Mouse (Mus musculus) neural tube, embryonic 15.5 days (tissue): ENCODE measurements at regions not wholly inside any gene's neighbourhood (a gene's known extent, or its start where the extent isn't known, plus 50 kb on each side); places are given as distances from the start of the nearest gene placed in this dataset.

Source experiments
- ATAC-seq: fragments of 200-750 bp; cut with Nextera tagmentation; 2 replicates; pipeline ENCODE4 v1.8.0; 2017; ENCODE audit warnings: mild to moderate bottlenecking, moderate TSS enrichment, moderate library complexity; ENCODE audit not compliant: low FRiP score
- H3K27ac ChIP-seq: fragments of 300-500 bp; sonication (generic); replicated peaks from 2 replicates; pipeline ENCODE4 v1.5.1; 2015; ENCODE audit warnings: mild to moderate bottlenecking, inconsistent platforms
- H3K27me3 ChIP-seq: fragments of 300-500 bp; sonication (generic); replicated peaks from 2 replicates; pipeline ENCODE4 v1.6.1; 2015; ENCODE audit warnings: inconsistent platforms
- H3K36me3 ChIP-seq: fragments of 300-500 bp; sonication (generic); 2 replicates; pipeline ENCODE4 v1.6.1; 2015; ENCODE audit warnings: inconsistent platforms
- H3K4me1 ChIP-seq: fragments of 300-500 bp; sonication (generic); 2 replicates; pipeline ENCODE4 v1.6.1; 2015; ENCODE audit warnings: inconsistent platforms
- H3K4me2 ChIP-seq: fragments of 300-500 bp; sonication (generic); 2 replicates; pipeline ENCODE4 v1.6.1; 2015; ENCODE audit warnings: inconsistent platforms, mild to moderate bottlenecking, moderate library complexity
- H3K4me3 ChIP-seq: fragments of 300-500 bp; sonication (generic); replicated peaks from 2 replicates; pipeline ENCODE4 v1.5.1; 2015; ENCODE audit warnings: mild to moderate bottlenecking, inconsistent platforms
- H3K9ac ChIP-seq: fragments of 300-500 bp; sonication (generic); replicated peaks from 2 replicates; pipeline ENCODE4 v1.6.1; 2015; ENCODE audit warnings: mild to moderate bottlenecking, inconsistent platforms
- H3K9me3 ChIP-seq: fragments of 300-500 bp; sonication (generic); replicated peaks from 2 replicates; pipeline ENCODE4 v1.6.1; 2016; ENCODE audit warnings: inconsistent platforms
- WGBS: fragments of 180-500 bp; shearing (Covaris S2); methylation state at CpG from one replicate; pipeline ENCODE4 v1.1.7; 2015; ENCODE audit warnings: mixed read lengths; 5-methylcytosine and 5-hydroxymethylcytosine counted together

GRCm38 (mm10) chr1:50547794-50548193 is 352.7 kb upstream of the Tmeff2 start:
- no peaks in the 10 kb centered on the region for H3K27me3 ChIP-seq
- no peaks in the 10 kb centered on the region for H3K36me3 ChIP-seq
- ATAC-seq, result peak; percentile 53; the same call in 1 of the 2 replicates
- no peak overlapping the region for H3K9ac ChIP-seq
- WGBS, result 77% methylated on average over 2 of the region's 2 CpGs
- H3K27ac ChIP-seq, result no peak overlapping the region
- no peaks in the 10 kb centered on the region for H3K4me1 ChIP-seq
- no peak overlapping the region for H3K4me2 ChIP-seq
- H3K4me3 ChIP-seq, result no peak overlapping the region
- no peaks in the 10 kb centered on the region for H3K9me3 ChIP-seq

GRCm38 (mm10) chr1:50572066-50572465 is 328.4 kb upstream of the Tmeff2 start:
- H3K4me1 ChIP-seq, result no peaks in the 10 kb centered on the region
- H3K4me3 ChIP-seq, result no peak overlapping the region
- H3K9ac ChIP-seq, result no peak overlapping the region
- H3K27me3 ChIP-seq, result no peaks in the 10 kb centered on the region
- no peaks in the 10 kb centered on the region for H3K36me3 ChIP-seq
- H3K4me2 ChIP-seq, result no peak overlapping the region
- no peak overlapping the region for H3K27ac ChIP-seq
- ATAC-seq, result no peak
- WGBS, result 87% methylated on average over 2 of the region's 2 CpGs
- no peaks in the 10 kb centered on the region for H3K9me3 ChIP-seq
